Mouse (Mus musculus) lung, embryonic 14.5 days (tissue): ENCODE measurements around the gene Rbck1. TPM values are rescaled to one million over a fixed set of nuclear protein-coding genes. Genes with fewer than 3 reads are reported as not detected.

Experiments
- ATAC-seq: fragments of 200-750 bp; cut with Nextera tagmentation; 2 replicates; pipeline ENCODE4 v1.8.0; 2017; ENCODE audit warnings: mild to moderate bottlenecking, moderate TSS enrichment, moderate library complexity; ENCODE audit not compliant: insufficient read depth
- DNase-seq: peaks from one replicate; pipeline ENCODE4 v3.0.0-alpha.2; 2015
- H3K27ac ChIP-seq: fragments of 300-500 bp; sonication (generic); 2 replicates; pipeline ENCODE4 v1.5.1; 2014; ENCODE audit warnings: low read depth, mild to moderate bottlenecking, moderate library complexity
- H3K27me3 ChIP-seq: fragments of 300-500 bp; sonication (generic); 2 replicates; pipeline ENCODE4 v1.6.1; 2014; ENCODE audit warnings: low read length, control low read depth; ENCODE audit not compliant: insufficient read depth
- H3K36me3 ChIP-seq: fragments of 300-500 bp; sonication (generic); 2 replicates; pipeline ENCODE4 v1.6.1; 2014; ENCODE audit warnings: control low read depth; ENCODE audit not compliant: insufficient read depth
- H3K4me1 ChIP-seq: fragments of 300-500 bp; sonication (generic); 2 replicates; pipeline ENCODE4 v1.6.1; 2014; ENCODE audit warnings: antibody characterized with exemption, control low read depth; ENCODE audit not compliant: insufficient read depth
- H3K4me2 ChIP-seq: fragments of 300-500 bp; sonication (generic); 2 replicates; pipeline ENCODE4 v1.6.1; 2014; ENCODE audit warnings: mild to moderate bottlenecking
- H3K4me3 ChIP-seq: fragments of 300-500 bp; sonication (generic); 2 replicates; pipeline ENCODE4 v1.5.1; 2014; ENCODE audit warnings: low read depth, low read length
- H3K9ac ChIP-seq: fragments of 300-500 bp; sonication (generic); 2 replicates; pipeline ENCODE4 v1.6.1; 2014
- H3K9me3 ChIP-seq: fragments of 300-500 bp; sonication (generic); 2 replicates; pipeline ENCODE4 v1.6.1; 2016; ENCODE audit warnings: low read depth, low read length, control low read depth
- CTCF ChIP-seq: IDR thresholded peaks from 2 replicates; pipeline ENCODE4 v1.5.1; 2016; ENCODE audit warnings: antibody characterized with exemption, low read depth
- WGBS: fragments of 180-500 bp; shearing (Covaris S2); extraction: QIAGEN DNeasy Blood & Tissue Kit; methylation state at CpG from one replicate; pipeline ENCODE4 v1.1.7; 2014; 5-methylcytosine and 5-hydroxymethylcytosine counted together
- polyA plus RNA-seq: library from polyadenylated mRNA; unstranded; fragments of >200 nt; fragmentation: Nextera tagmentation; extraction: Ambion mirVana; gene quantifications from 2 replicates; pipeline ENCODE4 v1.2.1, GENCODE M21; 2014

Rbck1 gene
- polyA plus RNA-seq = 85.8 and 92.8 TPM in 2 replicates

GRCm38 (mm10) chr2:152332101-152332825 is at the start of gene Rbck1:
TSS of gene Rbck1 (minus strand) at chr2:152332653.
- peak; percentile 23; the same call in 1 of the 2 replicates for TF ChIP-seq CTCF
- H3K27ac ChIP-seq = peak within 1 kb of the TSS; percentile 91
- H3K4me2 ChIP-seq = peak within 1 kb of the TSS; percentile 64
- DNase-seq (peak; percentile 92), ATAC-seq (peak; percentile 95)
- H3K4me1 ChIP-seq = peaks cover 7% of the 10 kb centered on the region; the same call in 1 of the 2 replicates
- under 1% methylated on average over 54 of the region's 54 CpGs for WGBS
- H3K27me3 ChIP-seq = no peaks in the 10 kb centered on the region
- H3K9ac ChIP-seq = peak within 1 kb of the TSS; percentile 83
- H3K9me3 ChIP-seq = no peaks in the 10 kb centered on the region
- peaks cover 20% of the 10 kb centered on the region for H3K36me3 ChIP-seq
- peak within 1 kb of the TSS; percentile 85 for H3K4me3 ChIP-seq

- Histone ChIP-seq H3K4me3 (no peak within 1 kb of the TSS), H3K27ac (no peak within 1 kb of the TSS), H3K27me3 (peaks cover 22% of the 10 kb centered on the region), H3K9me3 (no peaks in the 10 kb centered on the region), H3K4me2 (peak within 1 kb of the TSS; percentile 35; the same call in 1 of the 2 replicates), H3K9ac (no peak within 1 kb of the TSS), H3K36me3 (no peaks in the 10 kb centered on the region), H3K4me1 (0 out of 2 replicates have a peak, but pooled peaks cover 5% of the 10 kb centered on the region)
- no peak for TF ChIP-seq CTCF
- WGBS = 4% methylated on average over 16 of the region's 16 CpGs
- DNase-seq = no peak
- ATAC-seq = peak; percentile 45; the same call in 1 of the 2 replicates
Measured at GRCm38 (mm10) chr2:152376345-152376741, 43.9 kb upstream of the Rbck1 start, which contains the start of gene Nrsn2. TSS of gene Nrsn2 (minus strand) at chr2:152376638.

- peak overlapping the region; percentile 35; the same call in 1 of the 2 replicates for H3K4me2 ChIP-seq
- no peak overlapping the region for H3K27ac ChIP-seq
- no peak overlapping the region for H3K9ac ChIP-seq
- peaks cover 22% of the 10 kb centered on the region for H3K27me3 ChIP-seq
- 0 out of 2 replicates have a peak, but pooled peaks cover 5% of the 10 kb centered on the region for H3K4me1 ChIP-seq
- H3K4me3 ChIP-seq = no peak overlapping the region
- no peaks in the 10 kb centered on the region for H3K9me3 ChIP-seq
- DNase-seq (no peak), ATAC-seq (peak; percentile 32; the same call in 1 of the 2 replicates)
- no peaks in the 10 kb centered on the region for H3K36me3 ChIP-seq
- 5% methylated on average over 21 of the region's 21 CpGs for WGBS
- no peak for TF ChIP-seq CTCF
Measured at GRCm38 (mm10) chr2:152375652-152376344, 43.3 kb upstream of the Rbck1 start.

GRCm38 (mm10) chr2:152373547-152373946 is 41.1 kb upstream of the Rbck1 start:
- H3K4me2 ChIP-seq = no peak overlapping the region
- DNase-seq = no peak
- 73% methylated on average over 9 of the region's 9 CpGs for WGBS
- TF ChIP-seq CTCF = no peak
- H3K27me3 ChIP-seq = peaks cover 22% of the 10 kb centered on the region
- H3K36me3 ChIP-seq = no peaks in the 10 kb centered on the region
- 0 out of 2 replicates have a peak, but pooled peaks cover 5% of the 10 kb centered on the region for H3K4me1 ChIP-seq
- ATAC-seq = no peak
- H3K27ac ChIP-seq = no peak overlapping the region
- H3K9ac ChIP-seq = no peak overlapping the region
- no peaks in the 10 kb centered on the region for H3K9me3 ChIP-seq
- H3K4me3 ChIP-seq = no peak overlapping the region

- H3K27me3 ChIP-seq = peaks cover 22% of the 10 kb centered on the region
Measured at GRCm38 (mm10) chr2:152372661-152373060, 40.2 kb upstream of the Rbck1 start.

GRCm38 (mm10) chr2:152372104-152372503 is 39.7 kb upstream of the Rbck1 start:
- H3K4me1 ChIP-seq = 0 out of 2 replicates have a peak, but pooled peaks cover 5% of the 10 kb centered on the region
- ATAC-seq = no peak
- H3K27ac ChIP-seq = no peak overlapping the region
- no peak overlapping the region for H3K4me3 ChIP-seq
- no peak for DNase-seq
- no peak for TF ChIP-seq CTCF
- peaks cover 22% of the 10 kb centered on the region for H3K27me3 ChIP-seq
- H3K9ac ChIP-seq = no peak overlapping the region
- H3K9me3 ChIP-seq = no peaks in the 10 kb centered on the region
- H3K36me3 ChIP-seq = no peaks in the 10 kb centered on the region
- H3K4me2 ChIP-seq = no peak overlapping the region
- 80% methylated on average over 7 of the region's 7 CpGs for WGBS

More at GRCm38 (mm10) chr2:152372661-152373060, 40.2 kb upstream of the Rbck1 start:
- Histone ChIP-seq H3K36me3 (no peaks in the 10 kb centered on the region), H3K9ac (no peak overlapping the region), H3K4me2 (no peak overlapping the region), H3K27ac (no peak overlapping the region), H3K4me1 (0 out of 2 replicates have a peak, but pooled peaks cover 5% of the 10 kb centered on the region), H3K4me3 (no peak overlapping the region), H3K9me3 (no peaks in the 10 kb centered on the region)
- TF ChIP-seq CTCF = no peak
- DNase-seq = no peak
- ATAC-seq = no peak
- 56% methylated on average over 4 of the region's 4 CpGs for WGBS
